Mouse (Mus musculus) gastrocnemius, adult 18-20 months (tissue): Measurements from ENCODE around the gene Erap1. TPM values are rescaled to one million over a fixed set of nuclear protein-coding genes. Genes with fewer than 3 reads are reported as not detected.

Experiments
- total RNA-seq, 2 experiments: library from RNA; stranded (reverse); gene quantifications; 2 replicates each; pipeline ENCODE4 v1.2.3; 2021

Erap1 gene
- total RNA-seq, 2 experiments from 2014 or later: 20.5 to 30.9 TPM

Other genes starting within 250 kb of the Erap1 start
- gene Zfp72, start 248.7 kb upstream of the Erap1 start, total RNA-seq: 1 to 10 TPM; 2.8 to 3.6 TPM
- 100 to 1,000 TPM; 187 to 254 TPM for gene Ftl1-ps1, start 239.9 kb upstream of the Erap1 start, total RNA-seq
- 1 to 10 TPM; 6.5 to 6.6 TPM for gene Zfp825, start 145.6 kb upstream of the Erap1 start, total RNA-seq
- 100 to 1,000 TPM; 107 to 108 TPM for gene Cast, start 169.2 kb downstream of the Erap1 start, total RNA-seq